Mouse (Mus musculus) cerebellum, adult 11 months (tissue): ENCODE measurements around the gene Ly6g6e.
"Not testable (repeated sequence)": the region's sequence is repeated elsewhere in the genome, so short reads cannot be mapped to it uniquely, and the experiment has no call there.

Source experiments
- DNase-seq: peaks from one replicate; pipeline ENCODE4 v3.0.0; 2022

Gene Ly6g6e

GRCm38 (mm10) chr17:35076507-35077176, at the start of gene Ly6g6e:
TSS of gene Ly6g6e (plus strand) at chr17:35076902.
- DNase-seq, result no peak

- DNase-seq, result no peak
These were observed 49.2 kb upstream of the Ly6g6e start, which contains the start of gene Sapcd1 for GRCm38 (mm10) chr17:35027277-35028068. TSS of gene Sapcd1 (minus strand) at chr17:35028016.

- no peak for DNase-seq
These were observed 48.4 kb upstream of the Ly6g6e start for GRCm38 (mm10) chr17:35028315-35028714.

GRCm38 (mm10) chr17:35029691-35030532, 46.8 kb upstream of the Ly6g6e start:
- no peak for DNase-seq

- DNase-seq, result no peak
These were observed 45.4 kb upstream of the Ly6g6e start for GRCm38 (mm10) chr17:35031272-35031671.

GRCm38 (mm10) chr17:35031880-35032279, 44.8 kb upstream of the Ly6g6e start:
- DNase-seq, result no peak

GRCm38 (mm10) chr17:35032323-35032870, 44.3 kb upstream of the Ly6g6e start:
- no peak for DNase-seq

GRCm38 (mm10) chr17:35033703-35034102, 43.0 kb upstream of the Ly6g6e start:
- DNase-seq, result not testable (repeated sequence)

GRCm38 (mm10) chr17:35034896-35035295, 41.8 kb upstream of the Ly6g6e start:
- DNase-seq, result no peak

- DNase-seq, result no peak
These were observed 37.4 kb upstream of the Ly6g6e start for GRCm38 (mm10) chr17:35039121-35039873.

- no peak for DNase-seq
These were observed 32.9 kb upstream of the Ly6g6e start for GRCm38 (mm10) chr17:35043794-35044193.

GRCm38 (mm10) chr17:35044904-35045806, 31.5 kb upstream of the Ly6g6e start:
- no peak for DNase-seq

GRCm38 (mm10) chr17:35045807-35046680, 30.7 kb upstream of the Ly6g6e start:
- DNase-seq, result peak; percentile 40

GRCm38 (mm10) chr17:35046681-35047455, 29.8 kb upstream of the Ly6g6e start, which contains the start of gene Msh5:
TSS of gene Msh5 (minus strand) at chr17:35046745.
- peak; percentile 94 for DNase-seq

GRCm38 (mm10) chr17:35047688-35048087, 29.0 kb upstream of the Ly6g6e start:
- no peak for DNase-seq

GRCm38 (mm10) chr17:35048149-35048931, 28.4 kb upstream of the Ly6g6e start:
- no peak for DNase-seq

- no peak for DNase-seq
These were observed 27.7 kb upstream of the Ly6g6e start for GRCm38 (mm10) chr17:35048932-35049440.

- DNase-seq, result no peak
These were observed 27.1 kb upstream of the Ly6g6e start, which contains the start of gene Clic1 for GRCm38 (mm10) chr17:35049561-35050016. TSS of gene Clic1 (plus strand) at chr17:35049966.
